Mouse (Mus musculus) G1E (cell line): Measurements from ENCODE around the gene Col18a1.

ENCODE experiments used
- CTCF ChIP-seq: IDR thresholded peaks from 2 replicates; pipeline ENCODE4 v1.5.1; 2012; ENCODE audit warnings: low read depth, low read length, inconsistent platforms, mixed read lengths
- GATA1 ChIP-seq: IDR thresholded peaks from 2 replicates; pipeline ENCODE4 v1.6.1; 2012; ENCODE audit warnings: borderline replicate concordance, low read length, inconsistent platforms, mixed read lengths
- GATA2 ChIP-seq: IDR thresholded peaks from 2 replicates; pipeline ENCODE4 v1.6.1; 2012; ENCODE audit warnings: low read depth, low read length, inconsistent platforms, borderline replicate concordance
- POLR2AphosphoS5 ChIP-seq: IDR thresholded peaks from 2 replicates; pipeline ENCODE4 v1.6.1; 2012; ENCODE audit warnings: low read depth, low read length, inconsistent platforms; ENCODE audit not compliant: insufficient replicate concordance
- TAL1 ChIP-seq: conservative IDR thresholded peaks from 2 replicates; pipeline ENCODE4 v1.6.1; 2012; ENCODE audit warnings: low read depth, low read length, inconsistent platforms, mixed read lengths

- TF ChIP-seq CTCF (no peak), TAL1 (no peak), GATA1 (no peak), POLR2AphosphoS5 (no peak), GATA2 (no peak)
These were observed 158.2 kb downstream of the Col18a1 start for GRCm38 (mm10) chr10:77008109-77008561.
